Mouse (Mus musculus): ENCODE data around the gene Miga2.
A peak's percentile ranks its signal among the peaks of the same experiment; 100 is the strongest.

Miga2 gene

GRCm38 (mm10) chr2:30357552-30358510, 6.2 kb upstream of the Miga2 start:
- DNase-seq (ENCODE audit: extremely low spot score, low read depth, low spot score) = no peak

DNA sequence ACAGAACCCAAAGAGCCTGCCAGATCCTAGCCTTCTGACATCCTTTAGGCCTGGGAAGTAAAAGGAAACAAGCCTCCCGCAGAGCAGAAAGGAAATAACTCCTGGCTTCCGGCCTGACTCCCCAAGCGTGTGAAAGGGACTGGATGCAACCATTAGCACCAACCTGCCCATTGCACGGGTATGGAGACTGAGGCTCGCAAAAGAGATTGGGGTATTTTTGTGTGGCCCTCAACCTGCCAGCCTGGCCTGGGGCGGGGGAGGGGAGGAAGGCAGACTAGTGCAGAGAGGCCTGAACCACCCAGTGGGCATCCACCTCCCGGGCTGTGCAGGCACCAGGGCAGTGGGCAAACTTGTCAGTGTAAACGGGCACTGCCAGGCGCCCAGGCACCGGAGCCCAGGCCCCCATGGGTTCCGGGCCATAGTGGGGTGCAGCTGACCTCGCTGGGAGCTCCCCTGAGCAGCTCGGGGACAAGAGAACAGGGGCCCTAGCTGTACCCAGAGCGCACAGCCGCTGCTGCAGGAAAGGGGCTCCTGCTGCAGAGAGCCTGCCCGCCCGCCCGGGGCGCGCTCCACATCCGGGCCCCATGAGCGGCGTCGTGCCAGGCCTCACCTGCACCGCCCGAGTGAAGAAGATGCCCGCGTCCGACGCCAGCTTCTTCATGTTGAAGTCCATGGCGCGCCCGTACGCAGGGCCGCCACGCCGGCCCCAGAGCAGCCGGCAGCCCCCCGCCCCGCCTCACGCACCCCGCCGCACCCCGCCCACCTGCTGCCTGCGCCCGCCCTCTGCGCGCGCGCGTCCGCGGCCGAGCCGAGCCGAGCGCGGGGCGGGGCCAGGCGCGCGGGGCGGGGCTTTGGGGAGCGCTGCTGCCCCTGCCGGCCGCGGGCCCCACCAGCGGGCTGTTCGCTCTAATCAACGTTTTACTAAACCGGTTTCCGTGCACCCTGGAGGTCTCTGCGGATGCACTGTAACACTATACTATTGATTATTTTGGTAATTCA, 5.2 kb upstream of the Miga2 start, which contains the start of gene Sh3glb2:
Gene Sh3glb2, minus strand, starts transcription at position 805 of the 999 bp plus-strand sequence.
- DNase-seq (ENCODE audit: extremely low spot score, low read depth, low spot score) = no peak

GRCm38 (mm10) chr2:30360626-30361025, 3.4 kb upstream of the Miga2 start:
- DNase-seq (ENCODE audit: extremely low spot score, low read depth, low spot score) = no peak

GRCm38 (mm10) chr2:30362865-30363264, 1.2 kb upstream of the Miga2 start:
- DNase-seq (ENCODE audit: extremely low spot score, low read depth, low spot score) = no peak

- no peak for DNase-seq (ENCODE audit: extremely low spot score, low read depth, low spot score)
Measured at GRCm38 (mm10) chr2:30365281-30366069, 1.4 kb downstream of the Miga2 start.

GRCm38 (mm10) chr2:30366203-30366602, 2.2 kb downstream of the Miga2 start:
- no peak for DNase-seq (ENCODE audit: extremely low spot score, low read depth, low spot score)

GRCm38 (mm10) chr2:30371544-30371943, 7.5 kb downstream of the Miga2 start:
- DNase-seq (ENCODE audit: extremely low spot score, low read depth, low spot score) = no peak

GRCm38 (mm10) chr2:30372726-30373125, 8.7 kb downstream of the Miga2 start:
- no peak for DNase-seq (ENCODE audit: extremely low spot score, low read depth, low spot score)

GRCm38 (mm10) chr2:30375893-30376292, 11.9 kb downstream of the Miga2 start:
- no peak for DNase-seq (ENCODE audit: extremely low spot score, low read depth, low spot score)

GRCm38 (mm10) chr2:30377721-30378120, 13.7 kb downstream of the Miga2 start:
- no peak for DNase-seq (ENCODE audit: extremely low spot score, low read depth, low spot score)

DNA sequence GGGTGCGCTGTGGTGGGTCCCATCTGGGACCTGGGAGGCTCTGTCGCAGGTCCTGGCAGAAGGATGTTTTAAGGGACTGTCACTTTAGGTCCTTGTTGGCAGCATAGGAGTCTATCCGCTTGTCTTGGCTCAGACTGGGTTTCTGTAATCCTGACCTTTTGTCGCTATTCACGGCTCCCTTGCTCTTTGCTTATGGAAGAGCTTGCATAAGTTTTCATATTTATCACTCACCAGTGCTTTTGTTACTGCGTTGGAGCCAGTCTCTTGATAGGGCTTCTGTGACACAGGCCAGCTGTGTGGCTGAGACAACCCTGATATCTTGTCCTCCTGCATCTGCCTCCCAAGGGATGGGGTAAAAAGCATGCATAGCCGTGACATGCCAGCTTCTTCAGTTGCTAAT, 15.3 kb downstream of the Miga2 start:
- DNase-seq (ENCODE audit: extremely low spot score, low read depth, low spot score) = no peak

DNA sequence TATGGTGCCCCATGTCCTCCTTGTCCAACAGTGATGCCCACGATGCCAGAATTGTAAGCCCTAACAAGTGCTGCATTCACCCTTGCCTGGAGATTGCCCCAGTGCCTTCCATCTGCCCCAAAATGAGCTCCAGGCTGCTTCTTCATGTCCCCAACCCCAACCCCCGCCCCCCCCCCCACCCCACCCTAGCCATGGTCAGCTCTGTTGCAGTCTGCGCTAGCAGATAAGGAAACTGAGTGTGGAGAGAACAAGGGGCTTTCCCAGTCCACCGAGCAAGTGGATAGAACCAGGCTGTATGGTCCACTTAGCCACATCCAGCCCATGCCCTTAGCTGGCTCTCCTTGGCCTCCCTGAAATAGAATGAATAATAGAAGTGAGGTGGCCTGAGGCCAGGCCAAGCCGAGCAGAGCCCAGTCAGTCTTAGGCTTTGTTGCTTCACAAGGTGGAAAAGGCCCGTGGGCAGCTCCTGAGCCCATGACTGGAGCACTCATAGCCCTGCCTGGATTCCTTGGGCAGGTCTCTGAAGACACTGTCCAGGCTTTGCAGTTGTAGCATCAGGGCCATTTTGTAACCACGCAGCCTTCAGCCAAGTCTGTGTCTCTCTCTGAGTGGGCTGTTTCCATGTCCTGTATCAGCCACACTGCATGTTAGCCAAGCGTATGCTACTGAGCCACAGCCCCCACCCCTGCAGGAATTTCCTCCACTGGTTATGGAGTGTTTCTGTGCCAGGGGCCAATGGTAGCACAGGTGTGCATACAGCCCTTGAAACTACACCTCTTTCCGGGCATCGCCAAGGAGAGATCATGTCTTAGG, 16.7 kb downstream of the Miga2 start:
- DNase-seq (ENCODE audit: extremely low spot score, low read depth, low spot score) = no peak

DNA sequence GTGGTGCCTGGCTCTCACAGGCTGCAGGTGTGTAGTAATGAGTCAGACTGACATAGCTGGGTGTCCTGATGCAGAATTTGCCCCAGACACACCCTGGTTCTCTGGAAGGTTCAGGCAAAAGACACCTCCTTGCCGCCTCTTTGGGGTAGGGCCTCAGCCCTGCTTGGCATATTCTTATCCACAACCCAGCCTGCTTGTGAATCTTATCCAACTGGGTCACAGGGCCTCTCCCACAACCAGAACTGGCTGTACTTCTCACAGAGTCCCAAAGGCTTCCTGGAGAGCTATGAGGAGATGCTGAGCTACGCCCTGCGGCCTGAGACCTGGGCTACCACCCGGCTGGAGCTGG, 17.3 kb downstream of the Miga2 start:
- no peak for DNase-seq (ENCODE audit: extremely low spot score, low read depth, low spot score)

GRCm38 (mm10) chr2:30384814-30385213, 20.8 kb downstream of the Miga2 start:
- DNase-seq (ENCODE audit: extremely low spot score, low read depth, low spot score) = no peak

- no peak for DNase-seq (ENCODE audit: extremely low spot score, low read depth, low spot score)
Measured at GRCm38 (mm10) chr2:30385591-30385990, 21.6 kb downstream of the Miga2 start.

- DNase-seq (ENCODE audit: extremely low spot score, low read depth, low spot score) = no peak
Measured at GRCm38 (mm10) chr2:30386913-30387312, 22.9 kb downstream of the Miga2 start.

- DNase-seq (ENCODE audit: extremely low spot score, low read depth, low spot score) = no peak
Measured at GRCm38 (mm10) chr2:30389000-30389399, 25.0 kb downstream of the Miga2 start.

DNA sequence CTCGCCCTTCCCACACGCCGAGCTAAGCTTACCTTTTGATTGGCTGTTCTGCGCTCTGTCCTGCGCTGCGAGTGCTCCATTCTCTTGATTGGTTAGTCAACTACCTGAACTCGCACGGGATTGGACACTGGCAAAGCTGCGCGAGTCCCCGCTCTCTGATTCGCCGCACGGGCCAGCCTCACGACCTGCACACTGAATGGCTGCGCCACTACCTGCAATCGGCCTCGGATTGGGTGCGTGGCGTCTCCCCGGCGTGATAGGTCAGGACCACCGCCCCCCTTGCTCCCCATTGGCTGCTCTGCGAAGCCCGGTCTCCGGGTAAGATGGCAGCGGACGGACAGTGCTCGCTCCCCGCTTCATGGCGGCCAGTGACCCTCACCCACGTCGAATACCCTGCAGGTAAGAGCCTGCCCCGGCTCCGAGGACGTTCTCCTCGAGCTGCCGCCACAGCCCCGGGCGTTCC, 28.1 kb downstream of the Miga2 start, which contains the start of gene Dolpp1:
Gene Dolpp1, plus strand, starts transcription at position 141 of the 463 bp plus-strand sequence.
- DNase-seq (ENCODE audit: extremely low spot score, low read depth, low spot score) = peak; percentile 94

DNA sequence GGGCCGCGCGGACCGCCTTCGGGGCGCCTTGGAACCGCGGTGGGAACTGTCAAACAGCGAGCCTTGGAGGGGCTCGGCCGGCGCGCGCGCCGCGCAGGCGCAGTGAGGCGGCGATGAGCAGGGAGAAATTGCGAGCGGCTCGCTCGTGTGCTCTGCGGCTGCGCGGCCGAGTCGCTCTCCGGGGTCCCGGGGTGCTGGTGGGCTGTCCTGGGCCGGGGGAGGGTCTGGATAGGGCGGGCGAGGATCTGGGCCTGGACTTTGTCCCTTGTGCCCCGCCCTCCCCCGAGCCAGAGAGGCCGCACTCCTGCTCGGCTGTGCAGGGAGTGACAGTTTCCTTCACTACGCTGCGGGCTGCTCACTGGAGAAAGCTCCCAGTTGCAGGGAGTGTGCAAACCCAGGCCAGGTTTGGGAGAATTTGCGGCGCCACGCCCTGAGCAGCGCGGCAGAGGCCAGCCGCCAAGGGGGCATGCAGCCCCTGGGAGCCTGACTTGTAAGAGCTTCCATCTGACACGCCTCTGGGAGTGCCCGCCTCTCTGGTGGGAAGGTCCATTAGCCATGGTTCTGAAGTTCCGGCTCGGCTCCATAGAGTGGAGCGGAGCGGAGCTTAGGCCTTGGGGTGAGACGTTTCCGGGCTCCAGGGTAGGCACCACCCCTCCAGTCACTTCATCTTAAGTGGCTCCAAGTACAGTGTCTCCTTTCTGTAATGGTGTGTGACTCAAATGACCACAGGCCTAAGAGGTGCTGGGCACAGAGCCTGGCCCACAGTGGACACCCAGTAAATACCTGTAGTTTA, 28.7 kb downstream of the Miga2 start:
- DNase-seq (ENCODE audit: extremely low spot score, low read depth, low spot score) = peak; percentile 50

Measured in hindlimb bud, embryonic 11.5 days (tissue).